Mouse (Mus musculus) intestine, embryonic 14.5 days (tissue): ENCODE measurements at regions not wholly inside any gene's neighbourhood (a gene's known extent, or its start where the extent isn't known, plus 50 kb on each side); places are given as distances from the start of the nearest gene placed in this dataset.

Source experiments
- ATAC-seq: fragments of 200-750 bp; cut with Nextera tagmentation; replicated peaks from 2 replicates; pipeline ENCODE4 v1.8.0; 2017; ENCODE audit warnings: low read depth, moderate number of reproducible peaks, moderate TSS enrichment, moderate library complexity; ENCODE audit not compliant: low FRiP score, low TSS enrichment
- DNase-seq: peaks from one replicate; pipeline ENCODE4 v3.0.0-alpha.2; 2018; ENCODE audit warnings: low spot score
- H3K27ac ChIP-seq: fragments of 300-500 bp; sonication (generic); 2 replicates; pipeline ENCODE4 v1.5.1; 2014; ENCODE audit warnings: low read depth, mild to moderate bottlenecking, control low read depth
- H3K27me3 ChIP-seq: fragments of 300-500 bp; sonication (generic); replicated peaks from 2 replicates; pipeline ENCODE4 v1.6.1; 2014; ENCODE audit warnings: low read length, control low read depth; ENCODE audit not compliant: control insufficient read depth, insufficient read depth
- H3K36me3 ChIP-seq: fragments of 300-500 bp; sonication (generic); 2 replicates; pipeline ENCODE4 v1.6.1; 2014; ENCODE audit warnings: low read length, control low read depth; ENCODE audit not compliant: control insufficient read depth, insufficient read depth
- H3K4me1 ChIP-seq: fragments of 300-500 bp; sonication (generic); replicated peaks from 2 replicates; pipeline ENCODE4 v1.6.1; 2014; ENCODE audit warnings: low read length, control low read depth, mixed read lengths; ENCODE audit not compliant: control insufficient read depth, insufficient read depth
- H3K4me2 ChIP-seq: fragments of 300-500 bp; sonication (generic); 2 replicates; pipeline ENCODE4 v1.6.1; 2014; ENCODE audit warnings: low read length
- H3K4me3 ChIP-seq: fragments of 300-500 bp; sonication (generic); 2 replicates; pipeline ENCODE4 v1.5.1; 2014; ENCODE audit warnings: low read depth, low read length, control low read depth, mixed read lengths
- H3K9ac ChIP-seq: fragments of 300-500 bp; sonication (generic); 2 replicates; pipeline ENCODE4 v1.6.1; 2014; ENCODE audit warnings: mild to moderate bottlenecking, low read length
- H3K9me3 ChIP-seq: fragments of 300-500 bp; sonication (generic); 2 replicates; pipeline ENCODE4 v1.6.1; 2016; ENCODE audit warnings: low read length, control low read depth; ENCODE audit not compliant: control insufficient read depth
- WGBS: fragments of 180-500 bp; shearing (Covaris S2); extraction: QIAGEN DNeasy Blood & Tissue Kit; methylation state at CpG from one replicate; pipeline ENCODE4 v1.1.7; 2014; 5-methylcytosine and 5-hydroxymethylcytosine counted together

DNA sequence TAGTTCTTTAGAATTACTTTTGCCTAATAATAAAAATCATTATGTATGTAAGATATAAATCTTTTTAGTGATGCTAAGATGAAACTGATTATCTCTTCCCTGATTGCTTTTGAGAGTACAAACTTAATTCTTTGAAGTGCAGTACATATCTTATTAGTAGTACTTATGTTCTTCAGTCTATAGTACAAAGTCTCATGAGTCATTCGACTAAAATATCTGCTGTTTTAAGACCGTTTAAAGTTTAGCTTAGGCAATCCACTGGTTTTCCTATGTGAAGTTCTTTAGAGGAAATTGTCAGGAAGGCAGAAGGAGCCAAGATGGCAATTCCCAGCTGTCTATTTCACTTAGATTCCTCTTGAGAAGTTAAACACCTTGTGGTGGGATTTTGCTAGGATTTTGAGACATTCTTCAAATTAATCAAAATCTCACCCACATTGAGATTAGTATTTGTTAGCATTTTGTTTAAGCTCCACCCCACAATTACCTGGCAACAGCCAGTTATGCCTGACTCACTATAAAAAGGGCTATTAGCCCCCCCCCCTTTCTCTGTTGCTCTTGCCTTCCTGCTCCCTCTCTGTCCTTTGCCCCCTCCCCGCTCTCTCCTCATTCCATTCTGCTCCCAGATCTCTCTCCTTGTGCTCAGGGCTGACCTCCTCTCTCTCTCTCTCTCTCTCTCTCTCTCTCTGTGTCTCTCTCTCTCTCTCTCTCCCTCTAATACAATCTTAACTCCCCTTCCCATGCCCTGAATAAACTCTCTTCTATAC is 277.6 kb upstream of the Gpr149 start:
- Histone ChIP-seq H3K4me3 (no peak overlapping the region), H3K4me2 (no peak overlapping the region), H3K9ac (no peak overlapping the region), H3K27me3 (no peaks in the 10 kb centered on the region), H3K36me3 (no peaks in the 10 kb centered on the region), H3K4me1 (no peaks in the 10 kb centered on the region), H3K9me3 (no peaks in the 10 kb centered on the region), H3K27ac (no peak overlapping the region)
- ATAC-seq (no peak), DNase-seq (no peak)
- 78% methylated on average over 3 of the region's 3 CpGs for WGBS

DNA sequence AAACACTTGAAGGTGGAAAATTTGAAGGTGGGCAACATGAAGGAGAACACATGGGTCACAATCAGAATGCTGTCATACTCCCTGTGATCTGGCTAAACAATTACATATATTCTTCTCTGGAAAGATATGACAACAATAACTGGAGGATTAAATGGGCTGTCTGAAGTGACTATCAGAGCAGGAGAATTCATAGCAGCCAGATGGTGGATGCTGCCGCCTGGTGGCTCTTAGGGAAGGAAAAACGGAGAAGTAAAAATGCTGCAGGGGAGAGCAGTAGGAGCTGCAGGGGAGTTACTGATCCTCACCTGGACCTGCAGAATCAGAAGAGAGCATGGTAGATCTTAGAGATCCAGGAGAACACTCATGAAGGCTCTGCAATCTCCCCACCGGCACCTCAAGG is 255.8 kb upstream of the Gpr149 start:
- H3K4me2 ChIP-seq: no peak overlapping the region
- H3K27me3 ChIP-seq: no peaks in the 10 kb centered on the region
- ATAC-seq (no peak), DNase-seq (no peak)
- 19% methylated on average over 3 of the region's 3 CpGs for WGBS
- no peaks in the 10 kb centered on the region for H3K36me3 ChIP-seq
- no peak overlapping the region for H3K4me3 ChIP-seq
- H3K4me1 ChIP-seq: no peaks in the 10 kb centered on the region
- H3K9ac ChIP-seq: no peak overlapping the region
- H3K9me3 ChIP-seq: no peaks in the 10 kb centered on the region
- no peak overlapping the region for H3K27ac ChIP-seq

DNA sequence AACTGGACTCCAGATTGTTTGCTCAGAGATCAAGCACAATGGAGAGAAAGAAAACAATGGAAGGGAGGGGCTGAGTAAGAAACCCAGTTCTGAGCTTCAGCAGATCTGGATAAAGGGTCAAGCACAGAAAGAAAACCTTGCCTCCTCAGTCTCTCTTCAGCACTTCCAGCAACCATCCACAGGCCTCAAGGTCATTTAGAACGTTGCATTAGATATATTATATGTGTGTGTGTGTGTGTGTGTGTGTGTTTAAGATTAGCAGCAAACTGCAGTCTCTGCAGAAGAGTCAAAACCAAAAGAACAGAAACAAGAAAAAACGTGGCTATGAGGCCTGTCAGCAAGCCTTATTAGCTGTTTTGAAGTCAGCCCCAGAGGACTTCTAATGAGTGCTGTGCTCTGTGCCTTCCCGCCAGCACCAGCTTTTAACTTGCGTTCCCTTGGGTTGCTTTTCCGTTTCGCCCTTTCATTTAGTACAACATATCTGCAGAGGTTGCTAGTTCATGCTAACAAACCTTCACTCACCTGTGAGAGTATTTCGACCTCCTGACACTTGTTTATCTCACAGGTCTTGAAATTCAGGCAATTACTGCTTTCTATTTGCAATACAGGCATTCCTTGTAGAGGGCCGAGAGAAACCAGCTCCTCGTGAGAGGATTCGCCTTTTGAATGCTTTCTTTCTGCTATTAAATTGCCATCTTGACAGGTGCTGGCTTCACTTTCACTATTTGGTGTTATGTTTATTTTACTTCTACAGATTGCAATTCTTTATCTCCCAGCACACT is 230.9 kb upstream of the Gpr149 start:
- no peaks in the 10 kb centered on the region for H3K27me3 ChIP-seq
- WGBS: 30% methylated on average over 10 of the region's 10 CpGs
- DNase-seq (no peak), ATAC-seq (no peak)
- H3K4me3 ChIP-seq: no peak overlapping the region
- H3K9me3 ChIP-seq: no peaks in the 10 kb centered on the region
- H3K4me2 ChIP-seq: no peak overlapping the region
- no peaks in the 10 kb centered on the region for H3K36me3 ChIP-seq
- H3K27ac ChIP-seq: no peak overlapping the region
- no peaks in the 10 kb centered on the region for H3K4me1 ChIP-seq
- H3K9ac ChIP-seq: no peak overlapping the region

DNA sequence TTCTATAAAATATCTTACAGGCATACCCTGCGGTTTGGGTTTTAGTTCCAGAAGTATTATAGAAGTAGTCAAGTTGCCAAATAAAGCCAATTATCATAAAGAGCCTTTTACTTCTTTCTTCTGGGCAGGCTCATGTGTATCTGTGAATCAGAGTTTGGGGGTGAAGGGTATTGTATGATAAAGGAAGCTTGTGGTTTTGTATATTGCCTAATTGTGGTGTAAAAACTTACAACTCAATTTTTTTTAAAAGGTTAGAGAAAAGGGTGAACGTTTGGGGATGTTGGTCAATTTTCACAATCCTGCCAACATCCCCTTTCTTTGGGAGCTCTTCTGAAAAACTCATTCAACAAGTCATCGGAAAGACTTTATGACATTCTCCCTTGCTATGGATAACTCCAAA is 219.0 kb upstream of the Gpr149 start:
- Histone ChIP-seq H3K9ac (no peak overlapping the region), H3K4me1 (no peaks in the 10 kb centered on the region), H3K4me2 (no peak overlapping the region), H3K9me3 (no peaks in the 10 kb centered on the region), H3K27ac (no peak overlapping the region), H3K27me3 (no peaks in the 10 kb centered on the region), H3K4me3 (no peak overlapping the region), H3K36me3 (no peaks in the 10 kb centered on the region)
- 87% methylated on average over 3 of the region's 3 CpGs for WGBS
- DNase-seq: no peak
- no peak for ATAC-seq

DNA sequence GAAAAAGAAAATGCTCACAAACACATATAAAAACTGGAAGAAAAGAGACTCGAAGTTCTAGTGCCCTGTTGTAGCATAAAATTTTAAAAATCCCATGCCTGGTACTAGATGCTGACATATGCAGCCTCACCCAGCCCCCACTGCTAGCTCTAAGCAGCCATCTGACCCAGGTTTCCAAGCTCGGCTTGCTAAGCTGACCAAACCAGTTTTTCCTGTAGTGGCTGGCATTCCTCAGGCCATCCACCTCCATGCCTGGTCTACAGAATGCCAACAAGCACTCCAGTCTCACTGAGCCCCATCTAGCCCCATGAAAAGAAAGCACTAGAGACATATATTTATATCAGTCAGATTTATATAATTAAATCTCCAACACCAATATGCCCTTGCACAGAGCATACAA is 196.1 kb upstream of the Gpr149 start:
- no peak overlapping the region for H3K9ac ChIP-seq
- no peak overlapping the region for H3K4me2 ChIP-seq
- no peak overlapping the region for H3K4me3 ChIP-seq
- no peak overlapping the region for H3K27ac ChIP-seq
- DNase-seq: no peak
- H3K9me3 ChIP-seq: no peaks in the 10 kb centered on the region
- no peaks in the 10 kb centered on the region for H3K27me3 ChIP-seq
- no peaks in the 10 kb centered on the region for H3K4me1 ChIP-seq
- H3K36me3 ChIP-seq: no peaks in the 10 kb centered on the region
- 37% methylated on average over 2 of the region's 2 CpGs for WGBS
- ATAC-seq: peak; percentile 74; the same call in 1 of the 2 replicates

DNA sequence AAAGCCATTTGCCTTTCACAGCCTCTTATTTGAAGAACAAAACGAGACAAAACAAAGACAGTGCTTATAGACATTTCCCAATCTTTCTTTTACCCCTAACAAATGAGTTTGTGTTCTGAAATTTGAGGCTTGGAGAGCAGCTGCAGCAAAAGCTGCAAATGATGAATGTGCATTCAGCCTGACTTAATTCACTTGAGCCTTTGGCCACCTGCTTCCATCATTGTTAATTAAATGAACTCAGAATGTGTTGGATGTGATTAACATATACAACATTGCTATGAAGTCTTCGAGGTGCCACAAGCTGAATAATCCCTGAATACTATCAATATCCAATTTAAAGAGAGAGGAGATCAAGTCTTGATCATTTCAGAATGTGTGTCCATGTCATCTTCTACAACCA is 181.3 kb upstream of the Gpr149 start:
- no peak overlapping the region for H3K9ac ChIP-seq
- ATAC-seq: no peak
- 52% methylated on average over 2 of the region's 2 CpGs for WGBS

More for the DNA sequence above, 181.3 kb upstream of the Gpr149 start:
- H3K36me3 ChIP-seq: no peaks in the 10 kb centered on the region
- no peaks in the 10 kb centered on the region for H3K27me3 ChIP-seq
- DNase-seq: no peak
- H3K4me3 ChIP-seq: no peak overlapping the region
- H3K4me1 ChIP-seq: no peaks in the 10 kb centered on the region
- H3K27ac ChIP-seq: no peak overlapping the region
- H3K9me3 ChIP-seq: no peaks in the 10 kb centered on the region
- H3K4me2 ChIP-seq: no peak overlapping the region
